Mouse (Mus musculus): Measurements from ENCODE around the gene Sspo. TPM values are rescaled to one million over a fixed set of nuclear protein-coding genes. Genes with fewer than 3 reads are reported as not detected.
"Not testable (repeated sequence)": the region's sequence is repeated elsewhere in the genome, so short reads cannot be mapped to it uniquely, and the experiment has no call there.

Gene Sspo
- total RNA-seq, 2 experiments from 2014 or later, result 0.56 to 1.5 TPM

GRCm38 (mm10) chr6:48503847-48504240 is 55.8 kb downstream of the Sspo start:
- no peak for TF ChIP-seq CTCF (IDR thresholded peaks at IDR 0.05)
- peak overlapping the region; percentile 80 for H3K27ac ChIP-seq
- peak overlapping the region; percentile 59; the same call in 1 of the 2 replicates for H3K4me3 ChIP-seq
- DNase-seq (ENCODE audit: extremely low spot score in 1 of 2, low spot score in 2 of 2), result no peak
- intact Hi-C loops (cut with DNase I), result loop anchor here (2.0 kb wide), 1 partner anchor 59 kb away; the partner anchor contains the start of gene Zfp467

GRCm38 (mm10) chr6:48504241-48504854 is 56.3 kb downstream of the Sspo start:
- peak; percentile 14 for TF ChIP-seq CTCF (IDR thresholded peaks at IDR 0.05)
- intact Hi-C loops (cut with DNase I), result loop anchor here (2.0 kb wide), 1 partner anchor 60 kb away; the partner anchor contains the start of gene Zfp467
- H3K4me3 ChIP-seq, result peak overlapping the region; percentile 59
- DNase-seq (ENCODE audit: extremely low spot score in 1 of 2, low spot score in 2 of 2), result peak; percentile 72 to 78
- peak overlapping the region; percentile 80 for H3K27ac ChIP-seq

GRCm38 (mm10) chr6:48508087-48508486 is 60.1 kb downstream of the Sspo start:
- DNase-seq (ENCODE audit: extremely low spot score in 1 of 2, low spot score in 2 of 2), result no peak
- intact Hi-C loops (cut with DNase I), result no loop called here
- TF ChIP-seq CTCF (IDR thresholded peaks at IDR 0.05), result no peak
- no peak overlapping the region for H3K4me3 ChIP-seq
- H3K27ac ChIP-seq, result no peak overlapping the region

GRCm38 (mm10) chr6:48510426-48510825 is 62.4 kb downstream of the Sspo start:
- intact Hi-C loops (cut with DNase I), result no loop called here
- no peak overlapping the region for H3K4me3 ChIP-seq
- DNase-seq (ENCODE audit: extremely low spot score in 1 of 2, low spot score in 2 of 2), result no peak
- no peak for TF ChIP-seq CTCF (IDR thresholded peaks at IDR 0.05)
- no peak overlapping the region for H3K27ac ChIP-seq

- H3K4me3 ChIP-seq, result no peak overlapping the region
- no peak for TF ChIP-seq CTCF (IDR thresholded peaks at IDR 0.05)
- no peak for DNase-seq (ENCODE audit: extremely low spot score in 1 of 2, low spot score in 2 of 2)
- intact Hi-C loops (cut with DNase I), result no loop called here
- H3K27ac ChIP-seq, result no peak overlapping the region
These were observed 63.8 kb downstream of the Sspo start for GRCm38 (mm10) chr6:48511861-48512260.

- H3K27ac ChIP-seq; H3K4me3 ChIP-seq; intact Hi-C loops (cut with DNase I); DNase-seq (ENCODE audit: extremely low spot score in 1 of 2, low spot score in 2 of 2): not testable (repeated sequence)
These were observed 76.9 kb downstream of the Sspo start for GRCm38 (mm10) chr6:48524882-48525281.

- no peak for DNase-seq (ENCODE audit: extremely low spot score in 1 of 2, low spot score in 2 of 2)
- Histone ChIP-seq H3K27ac (no peak overlapping the region), H3K4me3 (no peak overlapping the region)
- intact Hi-C loops (cut with DNase I), result no loop called here
- TF ChIP-seq CTCF (IDR thresholded peaks at IDR 0.05), result no peak
These were observed 79.9 kb downstream of the Sspo start for GRCm38 (mm10) chr6:48527901-48528300.

- intact Hi-C loops (cut with DNase I), result no loop called here
- no peak for TF ChIP-seq CTCF (IDR thresholded peaks at IDR 0.05)
- no peak for DNase-seq (ENCODE audit: extremely low spot score in 1 of 2, low spot score in 2 of 2)
- no peak overlapping the region for H3K4me3 ChIP-seq
- H3K27ac ChIP-seq, result no peak overlapping the region
These were observed 81.2 kb downstream of the Sspo start for GRCm38 (mm10) chr6:48529261-48529660.

GRCm38 (mm10) chr6:48529871-48530440 is 81.9 kb downstream of the Sspo start:
- no peak overlapping the region for H3K27ac ChIP-seq
- no peak for DNase-seq (ENCODE audit: extremely low spot score in 1 of 2, low spot score in 2 of 2)
- H3K4me3 ChIP-seq, result no peak overlapping the region
- TF ChIP-seq CTCF (IDR thresholded peaks at IDR 0.05), result no peak
- intact Hi-C loops (cut with DNase I), result no loop called here

- Histone ChIP-seq H3K27ac (no peak overlapping the region), H3K4me3 (no peak overlapping the region)
- no peak for DNase-seq (ENCODE audit: extremely low spot score in 1 of 2, low spot score in 2 of 2)
- TF ChIP-seq CTCF (IDR thresholded peaks at IDR 0.05), result no peak
- intact Hi-C loops (cut with DNase I), result no loop called here
These were observed 82.8 kb downstream of the Sspo start for GRCm38 (mm10) chr6:48530862-48531261.

- DNase-seq (ENCODE audit: extremely low spot score in 1 of 2, low spot score in 2 of 2), result no peak
- no peak for TF ChIP-seq CTCF (IDR thresholded peaks at IDR 0.05)
- Histone ChIP-seq H3K4me3 (no peak overlapping the region), H3K27ac (no peak overlapping the region)
- intact Hi-C loops (cut with DNase I), result no loop called here
These were observed 85.4 kb downstream of the Sspo start for GRCm38 (mm10) chr6:48533475-48533874.

- Histone ChIP-seq H3K4me3 (no peak overlapping the region), H3K27ac (no peak overlapping the region)
- intact Hi-C loops (cut with DNase I), result loop anchor here (5.0 kb wide), 2 partner anchors 88 to 138 kb away; partner anchors contain the start of genes Krba1, Sspo and Zfp467
- TF ChIP-seq CTCF (IDR thresholded peaks at IDR 0.05), result no peak
- DNase-seq (ENCODE audit: extremely low spot score in 1 of 2, low spot score in 2 of 2), result no peak
These were observed 86.9 kb downstream of the Sspo start for GRCm38 (mm10) chr6:48534913-48535312.

GRCm38 (mm10) chr6:48536091-48536490 is 88.1 kb downstream of the Sspo start:
- H3K4me3 ChIP-seq, result no peak overlapping the region
- no peak for DNase-seq (ENCODE audit: extremely low spot score in 1 of 2, low spot score in 2 of 2)
- no peak for TF ChIP-seq CTCF (IDR thresholded peaks at IDR 0.05)
- H3K27ac ChIP-seq, result no peak overlapping the region
- intact Hi-C loops (cut with DNase I), result loop anchor here (5.0 kb wide), 2 partner anchors 89 to 139 kb away; partner anchors contain the start of genes Krba1, Sspo and Zfp467
